Mouse (Mus musculus) neural tube, embryonic 13.5 days (tissue): ENCODE data around the gene Nckap1. TPM values are rescaled to one million over a fixed set of nuclear protein-coding genes. Genes with fewer than 3 reads are reported as not detected.

Source experiments
- ATAC-seq: fragments of 200-750 bp; cut with Nextera tagmentation; 2 replicates; pipeline ENCODE4 v1.8.0; 2017; ENCODE audit warnings: low read depth, mild to moderate bottlenecking, moderate TSS enrichment, moderate library complexity
- H3K27ac ChIP-seq: fragments of 300-500 bp; sonication (generic); replicated peaks from 2 replicates; pipeline ENCODE4 v1.5.1; 2015; ENCODE audit warnings: moderate library complexity, mild to moderate bottlenecking, inconsistent platforms
- H3K27me3 ChIP-seq: fragments of 300-500 bp; sonication (generic); 2 replicates; pipeline ENCODE4 v1.6.1; 2015; ENCODE audit warnings: mild to moderate bottlenecking, inconsistent platforms
- H3K36me3 ChIP-seq: fragments of 300-500 bp; sonication (generic); 2 replicates; pipeline ENCODE4 v1.6.1; 2015; ENCODE audit warnings: mild to moderate bottlenecking, inconsistent platforms
- H3K4me1 ChIP-seq: fragments of 300-500 bp; sonication (generic); replicated peaks from 2 replicates; pipeline ENCODE4 v1.6.1; 2015; ENCODE audit warnings: inconsistent platforms
- H3K4me2 ChIP-seq: fragments of 300-500 bp; sonication (generic); 2 replicates; pipeline ENCODE4 v1.6.1; 2015; ENCODE audit warnings: inconsistent platforms, mild to moderate bottlenecking, moderate library complexity
- H3K4me3 ChIP-seq: fragments of 300-500 bp; sonication (generic); 2 replicates; pipeline ENCODE4 v1.5.1; 2015; ENCODE audit warnings: mild to moderate bottlenecking, inconsistent platforms
- H3K9ac ChIP-seq: fragments of 300-500 bp; sonication (generic); 2 replicates; pipeline ENCODE4 v1.6.1; 2015; ENCODE audit warnings: moderate library complexity, mild to moderate bottlenecking, inconsistent platforms
- H3K9me3 ChIP-seq: fragments of 300-500 bp; sonication (generic); 2 replicates; pipeline ENCODE4 v1.6.1; 2016; ENCODE audit warnings: inconsistent platforms
- WGBS: fragments of 180-500 bp; shearing (Covaris S2); methylation state at CpG from one replicate; pipeline ENCODE4 v1.1.7; 2015; 5-methylcytosine and 5-hydroxymethylcytosine counted together
- polyA plus RNA-seq: library from polyadenylated mRNA; unstranded; fragments of >200 nt; fragmentation: Nextera tagmentation; extraction: Ambion mirVana; gene quantifications from 2 replicates; pipeline ENCODE4 v1.2.1, GENCODE M21; 2015

Gene Nckap1
- polyA plus RNA-seq, 1 experiment from 2014 or later, result 90.5 TPM

DNA sequence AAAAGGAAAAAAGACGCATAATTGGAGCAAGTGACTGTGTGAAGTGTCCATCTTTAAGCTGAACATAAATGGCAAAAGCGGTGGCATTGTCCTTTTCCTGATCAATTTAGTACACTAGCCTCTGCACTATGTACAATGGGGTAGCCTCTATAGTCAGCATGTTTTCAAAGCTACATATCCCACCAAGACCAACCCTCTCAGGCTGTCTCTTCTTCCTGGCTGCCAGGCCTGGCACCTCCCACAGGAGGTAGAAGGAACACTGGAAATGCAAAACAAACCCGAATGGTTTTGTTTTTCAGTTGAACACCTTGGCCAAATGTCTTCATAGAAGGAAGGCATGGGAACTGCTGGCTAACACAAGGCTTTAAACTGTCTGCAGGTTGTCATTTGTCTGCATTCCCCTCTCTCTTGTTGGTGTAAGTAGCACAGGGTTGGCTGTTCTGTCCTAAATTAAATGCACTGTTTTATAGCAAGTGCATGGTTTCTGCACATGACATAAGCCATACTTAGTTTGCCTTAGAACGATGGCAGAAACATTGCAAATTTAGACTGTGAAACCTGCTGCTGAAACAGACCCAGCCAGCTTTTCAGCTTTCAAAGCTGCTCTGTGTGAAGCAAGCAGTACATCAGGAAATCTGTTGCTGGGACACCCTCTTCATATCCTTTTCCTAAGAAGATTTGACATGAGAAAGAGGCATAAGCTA lies 13.2 kb upstream of the Nckap1 start:
- Histone ChIP-seq H3K4me1 (no peaks in the 10 kb centered on the region), H3K4me2 (no peak overlapping the region), H3K9ac (no peak overlapping the region), H3K9me3 (no peaks in the 10 kb centered on the region), H3K36me3 (no peaks in the 10 kb centered on the region), H3K27ac (no peak overlapping the region), H3K27me3 (no peaks in the 10 kb centered on the region), H3K4me3 (no peak overlapping the region)
- 80% methylated on average over 4 of the region's 4 CpGs for WGBS
- ATAC-seq, result no peak

DNA sequence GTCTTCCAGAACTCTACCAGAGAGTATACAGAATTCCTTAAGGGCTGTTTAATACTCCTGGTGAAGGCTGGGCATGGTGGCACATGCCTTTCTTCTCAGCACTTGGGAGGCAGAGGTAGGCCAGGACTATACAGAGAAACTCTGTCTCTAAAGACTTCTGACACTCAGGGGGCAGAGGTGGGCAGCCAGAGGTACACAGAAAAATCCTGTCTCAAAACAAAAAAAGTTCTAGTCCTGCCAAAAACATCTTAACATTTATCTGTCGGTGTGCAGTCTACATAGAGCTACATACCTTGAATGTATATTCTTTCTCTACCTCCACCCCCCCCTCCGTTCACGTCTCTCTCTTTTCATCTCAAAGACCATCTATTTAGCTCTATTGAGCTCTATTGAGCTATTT lies 1.2 kb upstream of the Nckap1 start:
- Histone ChIP-seq H3K27me3 (no peaks in the 10 kb centered on the region), H3K27ac (no peak overlapping the region), H3K36me3 (no peaks in the 10 kb centered on the region), H3K4me3 (no peak overlapping the region), H3K9ac (no peak overlapping the region), H3K4me1 (peaks cover 16% of the 10 kb centered on the region), H3K4me2 (no peak overlapping the region), H3K9me3 (no peaks in the 10 kb centered on the region)
- ATAC-seq, result no peak
- 84% methylated on average over 3 of the region's 3 CpGs for WGBS

DNA sequence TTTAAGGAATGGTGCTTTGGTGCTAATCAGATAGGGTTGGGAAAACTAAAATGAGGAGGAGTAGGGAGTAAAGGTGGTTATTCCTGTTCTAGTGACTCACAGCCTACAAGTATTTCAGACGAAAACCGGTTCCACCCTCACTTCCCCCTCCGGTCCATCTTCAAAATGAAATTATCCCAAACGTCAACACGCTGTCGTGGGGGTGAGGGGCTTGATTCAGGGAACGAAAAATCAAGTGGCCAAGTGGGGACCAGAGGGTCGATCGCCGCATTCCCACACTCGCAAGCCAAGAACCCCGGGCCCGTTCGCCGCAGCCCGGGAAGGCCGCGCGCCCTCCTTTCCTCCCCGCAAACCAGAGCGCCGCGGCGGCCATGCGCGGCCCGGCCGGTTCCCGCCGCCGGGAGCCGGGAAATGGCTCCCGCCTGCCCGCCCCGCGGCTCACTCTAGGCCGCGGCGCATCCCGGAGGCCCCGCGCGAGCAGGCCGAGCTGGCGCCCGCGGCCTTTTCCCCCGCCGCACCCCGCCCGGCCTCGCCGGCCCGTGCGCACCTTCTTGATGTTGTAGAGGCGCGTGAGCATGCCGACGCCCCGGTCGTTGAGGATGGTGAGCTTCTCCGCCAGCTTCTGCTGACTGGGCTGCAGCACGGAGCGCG lies 744 bp downstream of the Nckap1 start:
- H3K36me3 ChIP-seq, result no peaks in the 10 kb centered on the region
- H3K4me1 ChIP-seq, result peaks cover 20% of the 10 kb centered on the region
- 1% methylated on average over 46 of the region's 65 CpGs for WGBS
- ATAC-seq, result peak; percentile 81
- H3K4me3 ChIP-seq, result peak overlapping the region; percentile 91
- H3K4me2 ChIP-seq, result peak overlapping the region; percentile 69
- peak overlapping the region; percentile 97 for H3K9ac ChIP-seq
- H3K9me3 ChIP-seq, result no peaks in the 10 kb centered on the region
- H3K27me3 ChIP-seq, result no peaks in the 10 kb centered on the region
- peak overlapping the region; percentile 98 for H3K27ac ChIP-seq

- Histone ChIP-seq H3K36me3 (no peaks in the 10 kb centered on the region), H3K4me1 (peaks cover 20% of the 10 kb centered on the region), H3K27me3 (no peaks in the 10 kb centered on the region), H3K4me3 (peak overlapping the region; percentile 91), H3K9ac (peak overlapping the region; percentile 46), H3K27ac (no peak overlapping the region), H3K9me3 (no peaks in the 10 kb centered on the region), H3K4me2 (peak overlapping the region; percentile 69)
- WGBS, result 44% methylated on average over 6 of the region's 6 CpGs
- ATAC-seq, result no peak
These were observed 1.8 kb downstream of the Nckap1 start for GRCm38 (mm10) chr2:80579253-80579891.

DNA sequence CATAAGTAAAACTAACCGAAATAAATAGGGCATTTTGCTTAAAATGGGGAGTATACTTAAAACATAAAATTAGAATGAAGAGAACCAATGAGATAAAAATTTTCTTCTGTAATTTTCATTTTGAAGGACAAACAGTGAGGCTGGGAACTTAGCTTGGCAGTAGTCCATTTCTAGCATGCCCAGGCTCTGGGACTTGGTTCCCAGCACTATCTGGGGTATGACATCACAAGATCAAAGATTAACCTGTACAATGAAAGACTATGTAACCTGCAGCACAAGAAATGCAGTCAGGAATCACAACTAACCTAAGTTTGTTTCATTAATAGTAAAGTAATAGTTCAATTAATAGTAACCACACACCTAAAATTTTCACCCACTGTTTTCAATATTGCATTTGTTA lies 3.9 kb downstream of the Nckap1 start:
- no peaks in the 10 kb centered on the region for H3K27me3 ChIP-seq
- no peaks in the 10 kb centered on the region for H3K36me3 ChIP-seq
- no peaks in the 10 kb centered on the region for H3K9me3 ChIP-seq
- H3K4me3 ChIP-seq, result no peak overlapping the region
- peaks cover 23% of the 10 kb centered on the region for H3K4me1 ChIP-seq
- no peak overlapping the region for H3K27ac ChIP-seq
- WGBS, result 98% methylated on average over 1 of the region's 1 CpGs
- H3K4me2 ChIP-seq, result no peak overlapping the region
- no peak for ATAC-seq
- no peak overlapping the region for H3K9ac ChIP-seq

GRCm38 (mm10) chr2:80570656-80571055 lies 10.5 kb downstream of the Nckap1 start:
- Histone ChIP-seq H3K9me3 (no peaks in the 10 kb centered on the region), H3K36me3 (no peaks in the 10 kb centered on the region), H3K9ac (no peak overlapping the region), H3K4me2 (no peak overlapping the region), H3K4me3 (no peak overlapping the region), H3K27ac (no peak overlapping the region), H3K4me1 (0 out of 2 replicates have a peak, but pooled peaks cover 6% of the 10 kb centered on the region), H3K27me3 (no peaks in the 10 kb centered on the region)
- no peak for ATAC-seq
- WGBS, result 78% methylated on average over 4 of the region's 4 CpGs

DNA sequence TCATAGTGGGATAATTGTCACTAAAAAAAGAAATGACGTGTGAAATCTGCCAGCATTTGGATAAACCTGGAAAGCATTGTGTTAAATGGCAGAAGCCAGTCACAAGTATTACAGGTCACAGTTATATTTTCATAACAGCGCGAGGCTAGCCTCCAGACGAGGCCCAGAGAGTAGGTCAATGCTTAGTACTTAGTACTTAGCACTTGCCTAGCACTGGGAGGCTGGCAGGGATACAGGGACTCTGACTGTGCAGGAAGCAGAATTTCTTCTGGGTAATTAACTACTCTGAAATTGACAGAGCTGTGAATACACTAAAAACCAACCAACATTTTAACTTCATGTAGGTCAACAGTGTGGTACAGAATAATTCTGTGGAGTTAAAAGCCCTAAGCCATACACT lies 13.8 kb downstream of the Nckap1 start:
- Histone ChIP-seq H3K9ac (no peak overlapping the region), H3K27me3 (no peaks in the 10 kb centered on the region), H3K27ac (no peak overlapping the region), H3K4me1 (0 out of 2 replicates have a peak, but pooled peaks cover 2% of the 10 kb centered on the region), H3K4me2 (no peak overlapping the region), H3K4me3 (no peak overlapping the region), H3K9me3 (no peaks in the 10 kb centered on the region), H3K36me3 (no peaks in the 10 kb centered on the region)
- ATAC-seq, result no peak
- 88% methylated on average over 4 of the region's 4 CpGs for WGBS

- Histone ChIP-seq H3K4me2 (no peak overlapping the region), H3K4me1 (no peaks in the 10 kb centered on the region), H3K36me3 (peaks cover 10% of the 10 kb centered on the region; the same call in 1 of the 2 replicates), H3K9me3 (no peaks in the 10 kb centered on the region), H3K4me3 (no peak overlapping the region), H3K9ac (no peak overlapping the region), H3K27ac (no peak overlapping the region), H3K27me3 (no peaks in the 10 kb centered on the region)
- ATAC-seq, result no peak
These were observed 18.9 kb downstream of the Nckap1 start for GRCm38 (mm10) chr2:80562253-80562652.

DNA sequence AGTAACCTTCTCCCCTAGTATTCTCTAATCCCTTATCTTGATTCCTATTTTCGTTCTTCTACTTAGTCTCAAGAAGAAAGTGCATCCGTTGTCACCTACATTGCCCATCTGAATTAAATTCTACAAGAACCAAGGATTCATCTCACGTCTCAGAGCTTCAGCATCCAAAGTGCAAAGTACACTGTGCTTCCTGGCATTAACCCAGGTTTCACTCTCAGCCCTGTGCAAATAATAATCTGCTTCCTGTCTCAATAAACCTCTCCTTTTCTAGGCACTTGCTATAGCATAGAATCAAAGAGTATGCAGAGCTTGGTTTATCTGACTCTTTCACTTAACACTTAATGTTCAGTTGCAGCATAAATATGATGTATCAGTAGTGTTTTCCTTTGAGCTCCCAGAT lies 19.7 kb downstream of the Nckap1 start:
- H3K9ac ChIP-seq, result no peak overlapping the region
- 87% methylated on average over 3 of the region's 3 CpGs for WGBS
- peaks cover 10% of the 10 kb centered on the region; the same call in 1 of the 2 replicates for H3K36me3 ChIP-seq
- ATAC-seq, result no peak
- no peak overlapping the region for H3K4me2 ChIP-seq
- no peaks in the 10 kb centered on the region for H3K9me3 ChIP-seq
- H3K27me3 ChIP-seq, result no peaks in the 10 kb centered on the region
- no peak overlapping the region for H3K4me3 ChIP-seq
- H3K4me1 ChIP-seq, result no peaks in the 10 kb centered on the region
- no peak overlapping the region for H3K27ac ChIP-seq

GRCm38 (mm10) chr2:80560773-80561172 lies 20.4 kb downstream of the Nckap1 start:
- no peak overlapping the region for H3K27ac ChIP-seq
- no peaks in the 10 kb centered on the region for H3K9me3 ChIP-seq
- H3K36me3 ChIP-seq, result peaks cover 10% of the 10 kb centered on the region; the same call in 1 of the 2 replicates
- H3K9ac ChIP-seq, result no peak overlapping the region
- no peak for ATAC-seq
- H3K27me3 ChIP-seq, result no peaks in the 10 kb centered on the region
- WGBS, result 91% methylated on average over 5 of the region's 5 CpGs
- no peaks in the 10 kb centered on the region for H3K4me1 ChIP-seq
- no peak overlapping the region for H3K4me3 ChIP-seq
- H3K4me2 ChIP-seq, result no peak overlapping the region

DNA sequence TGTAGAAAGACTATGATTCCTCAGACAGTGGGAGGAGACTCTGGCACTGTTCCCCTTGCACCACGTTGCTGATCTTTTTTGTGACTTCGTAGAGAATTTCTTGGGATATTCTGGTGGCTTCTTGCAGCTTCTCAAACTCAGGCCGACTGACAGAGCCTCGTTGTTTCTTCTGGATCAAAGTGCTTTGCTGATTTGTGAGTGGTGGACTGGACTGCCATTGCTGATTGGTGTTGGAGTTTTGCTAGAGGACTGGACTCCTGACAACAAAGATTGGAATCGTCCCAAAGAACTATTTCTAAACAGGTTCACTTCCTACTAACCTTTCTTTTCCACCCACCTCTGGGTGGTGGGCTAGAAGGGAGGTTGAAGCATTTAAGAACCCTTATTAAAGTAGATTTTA lies 21.5 kb downstream of the Nckap1 start:
- 88% methylated on average over 5 of the region's 5 CpGs for WGBS
- no peak for ATAC-seq
- Histone ChIP-seq H3K4me3 (no peak overlapping the region), H3K36me3 (peaks cover 10% of the 10 kb centered on the region; the same call in 1 of the 2 replicates), H3K4me2 (no peak overlapping the region), H3K9ac (no peak overlapping the region), H3K27ac (no peak overlapping the region), H3K27me3 (no peaks in the 10 kb centered on the region), H3K9me3 (no peaks in the 10 kb centered on the region), H3K4me1 (no peaks in the 10 kb centered on the region)

- peaks cover 46% of the 10 kb centered on the region for H3K36me3 ChIP-seq
- no peak for ATAC-seq
- H3K9ac ChIP-seq, result no peak overlapping the region
- no peak overlapping the region for H3K27ac ChIP-seq
- no peaks in the 10 kb centered on the region for H3K9me3 ChIP-seq
- WGBS, result 90% methylated on average over 4 of the region's 4 CpGs
- H3K4me2 ChIP-seq, result no peak overlapping the region
- no peaks in the 10 kb centered on the region for H3K27me3 ChIP-seq
- no peak overlapping the region for H3K4me3 ChIP-seq
- no peaks in the 10 kb centered on the region for H3K4me1 ChIP-seq
These were observed 26.7 kb downstream of the Nckap1 start for GRCm38 (mm10) chr2:80554442-80554841.
